Mouse (Mus musculus) kidney, adult 11 months (tissue): ENCODE data around the gene Cep95.
"Not testable (repeated sequence)": the region's sequence is repeated elsewhere in the genome, so short reads cannot be mapped to it uniquely, and the experiment has no call there.

Experiments used
- DNase-seq: peaks from one replicate; pipeline ENCODE4 v3.0.0; 2022

Gene Cep95

DNA sequence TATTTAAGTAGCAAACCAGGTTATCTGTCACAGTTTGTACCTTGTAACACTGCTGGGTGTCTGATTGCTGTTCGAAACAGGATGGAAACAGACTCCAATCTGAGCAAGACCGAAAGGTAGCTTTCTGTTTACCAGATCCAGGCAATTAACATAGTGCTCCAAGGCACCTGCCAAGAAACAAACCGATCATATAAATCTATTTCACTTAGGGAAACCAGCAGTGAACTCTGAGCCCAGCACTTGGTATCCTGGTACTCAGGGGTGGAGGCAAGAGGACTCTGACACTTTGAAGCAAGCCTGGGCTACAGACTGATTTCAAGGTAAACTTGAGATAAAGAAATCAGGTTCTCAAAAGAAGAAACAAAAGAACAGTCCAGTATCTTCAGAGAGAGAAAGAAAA lies 11.7 kb upstream of the Cep95 start:
- peak; percentile 38 for DNase-seq

DNA sequence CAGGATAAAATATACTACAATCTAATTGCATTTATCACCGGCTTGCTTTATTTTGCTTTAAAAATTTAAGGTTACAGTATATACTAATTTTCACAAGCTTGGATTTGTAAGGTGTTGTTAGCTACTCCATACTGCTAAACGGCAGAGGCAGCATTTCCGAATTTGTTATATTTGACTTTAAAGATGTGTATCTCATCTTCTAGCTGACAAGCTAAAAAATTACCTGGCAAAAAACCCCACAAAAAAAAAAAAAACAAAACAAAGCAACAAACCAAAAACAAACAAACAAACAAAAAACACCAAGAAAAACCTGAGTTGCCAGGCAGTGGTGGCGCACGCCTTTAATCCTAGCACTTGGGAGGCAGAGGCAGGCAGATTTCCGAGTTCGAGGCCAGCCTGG lies 10.9 kb upstream of the Cep95 start:
- no peak for DNase-seq

DNA sequence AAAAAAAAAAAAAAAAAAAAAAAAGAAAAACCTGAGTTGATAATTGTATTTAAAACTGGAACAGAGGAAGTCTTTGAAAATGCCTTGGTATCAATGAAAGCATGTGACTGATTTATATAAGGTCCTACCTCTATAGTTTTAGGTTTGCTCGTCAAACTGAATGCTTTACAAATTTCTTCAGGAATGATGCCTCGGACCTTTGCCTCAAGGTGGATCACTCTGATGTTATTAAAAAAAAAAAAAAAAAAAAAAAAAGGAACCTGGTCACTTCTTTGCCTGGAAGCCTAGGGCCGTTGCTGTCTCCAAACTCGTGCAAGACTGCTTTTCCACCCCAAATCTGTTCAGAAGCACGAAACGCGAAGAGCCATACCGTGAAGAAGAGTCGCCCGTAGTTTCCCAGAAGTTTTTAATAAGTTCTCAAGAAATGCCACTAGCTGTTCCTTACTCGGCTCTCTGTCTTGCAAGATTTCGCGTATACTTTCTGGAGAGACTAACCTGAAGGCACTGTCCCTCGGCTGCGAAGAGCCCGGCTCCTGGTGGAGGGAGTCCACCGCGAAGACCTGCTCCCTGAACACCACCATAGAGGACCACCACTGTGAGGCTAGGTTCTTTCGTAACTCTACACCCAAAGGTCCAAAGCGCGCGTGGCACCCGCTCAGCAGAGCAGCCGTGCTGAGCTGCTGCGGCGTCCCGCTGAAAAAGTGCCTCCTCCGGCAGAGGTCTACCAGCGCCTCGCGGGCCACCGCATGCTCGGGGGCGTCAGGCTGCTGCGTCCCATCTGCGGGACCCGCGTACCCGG lies 10.3 kb upstream of the Cep95 start:
- no peak for DNase-seq

DNA sequence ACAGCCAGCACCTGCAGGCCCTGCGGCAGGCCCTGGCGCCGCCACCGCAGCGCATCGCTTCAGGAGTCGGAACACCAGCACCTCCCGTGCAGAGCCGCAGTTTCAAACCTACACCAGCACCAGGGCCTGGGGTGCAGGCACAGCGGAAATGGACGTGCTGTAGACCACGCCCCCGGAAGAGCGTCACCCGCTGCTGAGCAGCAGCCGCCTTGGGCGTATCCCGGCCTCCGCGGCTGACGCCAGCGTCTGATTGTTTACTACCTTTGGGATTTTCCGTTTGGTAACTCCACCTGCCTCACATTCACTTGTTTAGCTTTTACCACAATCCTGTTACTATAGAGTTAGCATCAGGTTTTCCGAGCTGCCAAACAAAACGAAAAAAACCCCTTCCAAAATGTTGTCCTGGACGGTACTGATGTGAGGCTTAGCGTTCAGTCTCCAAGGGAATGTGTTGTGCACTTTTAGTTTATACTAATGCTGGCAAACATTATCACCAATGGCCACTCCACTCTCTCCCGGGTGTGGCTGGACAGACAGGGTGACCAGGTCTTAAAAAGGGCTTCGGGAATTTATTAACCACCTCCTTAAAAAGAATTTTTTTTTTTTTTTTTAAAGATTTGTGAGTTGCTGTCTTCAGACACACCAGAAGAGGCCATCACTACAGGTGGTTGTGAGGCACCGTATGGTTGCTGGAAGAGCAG lies 9.5 kb upstream of the Cep95 start, which contains the start of gene Polg2:
Gene Polg2, minus strand, starts transcription at position 150 of the 701 bp plus-strand sequence.
- peak; percentile 94 for DNase-seq

DNA sequence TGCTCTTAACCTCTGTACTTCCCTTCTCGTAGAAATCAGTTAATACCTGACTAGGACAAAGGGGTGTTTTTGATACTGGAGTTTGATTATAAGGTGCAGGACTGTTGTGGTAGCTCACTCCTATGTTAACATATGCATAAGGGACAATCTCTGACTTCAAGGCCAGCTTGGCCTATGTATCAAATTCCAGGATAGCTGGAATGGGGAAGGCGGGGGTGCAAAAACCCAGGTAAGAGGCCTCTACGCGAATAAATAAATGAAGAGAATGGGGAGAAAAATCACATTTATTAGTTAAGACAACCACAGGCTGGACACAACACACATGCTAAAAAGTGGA lies 9.0 kb upstream of the Cep95 start:
- no peak for DNase-seq

DNA sequence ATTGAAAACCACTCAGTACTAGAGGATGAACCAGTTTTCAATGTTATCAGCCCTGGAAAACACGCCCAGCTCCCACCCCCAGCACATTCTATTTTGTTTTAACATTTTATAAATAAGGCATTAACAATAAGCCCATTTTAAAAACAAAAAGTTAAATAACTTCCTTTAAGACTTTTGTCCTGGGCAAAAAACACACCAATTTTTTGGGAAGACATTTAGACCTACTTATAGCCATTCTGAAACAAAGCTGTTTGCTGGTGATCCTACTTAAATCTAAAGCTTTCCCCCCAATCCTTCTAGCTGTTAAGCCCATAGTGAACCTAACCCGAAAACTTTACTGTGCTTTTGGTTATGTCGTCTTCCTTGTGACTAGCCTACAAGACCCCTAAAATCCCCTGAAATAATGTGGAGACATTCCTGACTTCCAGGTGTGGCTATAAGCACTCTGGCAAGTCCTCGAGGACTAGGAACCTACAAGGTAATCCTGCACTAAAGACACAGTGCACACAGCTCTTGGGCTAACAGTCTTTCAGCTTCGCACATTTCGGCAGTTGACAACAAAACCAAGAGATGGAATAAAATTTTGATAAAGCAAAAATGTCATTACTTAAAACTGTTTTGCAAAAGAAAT lies 8.3 kb upstream of the Cep95 start:
- no peak for DNase-seq

DNA sequence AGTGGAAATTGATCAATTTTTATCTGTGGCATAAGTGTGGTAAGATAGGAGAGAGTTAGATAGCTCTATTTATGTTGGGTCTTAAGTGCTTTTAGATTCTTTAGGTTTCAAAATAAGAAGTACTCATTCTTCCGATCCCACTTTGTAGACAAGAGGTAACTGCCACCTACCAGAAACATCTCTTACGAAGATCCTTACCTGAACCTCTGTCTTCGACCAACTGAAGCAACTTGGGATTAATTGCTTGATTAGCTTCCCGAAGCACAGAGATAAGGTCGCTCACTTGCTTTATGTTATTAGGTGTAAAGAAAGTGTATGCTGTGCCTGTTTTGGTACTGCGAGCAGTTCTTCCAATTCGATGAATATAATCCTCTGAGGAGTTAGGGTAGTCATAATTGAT lies 6.8 kb upstream of the Cep95 start:
- DNase-seq: not testable (repeated sequence)

DNA sequence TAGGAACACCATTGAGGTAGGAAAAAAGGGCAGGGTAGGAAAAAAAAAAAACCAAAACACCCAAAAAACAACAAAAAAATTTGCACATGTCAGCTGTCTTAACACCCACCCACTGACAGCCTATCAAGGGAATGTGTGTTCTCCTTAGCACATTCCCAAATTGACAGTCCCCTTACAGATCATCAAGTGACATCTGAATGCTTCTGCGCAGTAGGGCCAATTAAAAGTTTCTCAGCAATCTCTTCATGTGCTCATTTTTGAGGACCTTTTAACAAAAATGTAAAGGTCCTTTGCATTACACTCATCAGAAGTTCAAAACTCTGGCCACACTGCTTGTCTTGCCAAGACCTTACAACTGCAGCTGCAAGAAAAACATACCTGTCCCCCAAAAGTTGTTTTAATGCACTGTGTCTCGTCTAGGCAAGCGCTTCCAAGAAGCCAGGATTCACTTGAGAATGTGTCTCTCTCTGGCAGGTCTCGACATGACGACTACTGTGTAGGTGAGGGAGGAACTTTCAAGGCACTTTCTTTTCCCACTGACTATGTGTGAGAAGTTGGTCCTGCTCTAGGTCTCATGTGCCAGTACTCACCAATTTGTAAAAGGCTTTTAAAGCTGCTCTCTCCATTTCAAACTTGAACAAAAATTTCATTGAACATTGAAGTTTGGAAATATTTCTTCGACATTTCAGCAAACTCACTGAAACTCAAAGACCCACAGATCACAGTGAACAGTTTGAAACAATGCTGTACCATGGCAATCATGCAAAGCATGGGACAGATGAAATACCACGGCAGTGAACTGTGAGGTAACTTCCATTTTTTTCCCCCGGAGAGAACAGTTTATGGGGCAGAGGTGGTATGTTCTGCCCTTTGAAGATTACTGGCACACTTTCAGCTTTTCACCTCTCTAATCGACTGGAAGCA lies 5.9 kb upstream of the Cep95 start:
- no peak for DNase-seq

DNA sequence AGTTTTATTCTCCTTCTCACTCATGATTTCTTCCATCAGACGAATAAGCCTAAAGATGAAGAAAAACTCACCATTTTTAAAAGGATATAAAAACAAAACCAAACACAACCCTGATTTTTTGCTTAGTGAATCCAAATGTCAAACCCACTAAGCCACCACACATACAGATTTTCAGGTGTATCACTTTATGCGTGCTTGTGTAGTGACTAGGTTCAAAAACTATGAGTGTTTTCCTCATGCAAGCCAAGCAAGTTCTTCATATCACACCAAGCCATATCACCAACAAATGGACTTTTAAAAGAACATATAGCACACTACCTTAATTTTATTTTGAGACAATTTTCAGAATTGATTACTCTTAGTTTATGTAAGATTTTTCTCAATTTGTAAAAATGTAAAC lies 4.6 kb upstream of the Cep95 start:
- DNase-seq: no peak

DNA sequence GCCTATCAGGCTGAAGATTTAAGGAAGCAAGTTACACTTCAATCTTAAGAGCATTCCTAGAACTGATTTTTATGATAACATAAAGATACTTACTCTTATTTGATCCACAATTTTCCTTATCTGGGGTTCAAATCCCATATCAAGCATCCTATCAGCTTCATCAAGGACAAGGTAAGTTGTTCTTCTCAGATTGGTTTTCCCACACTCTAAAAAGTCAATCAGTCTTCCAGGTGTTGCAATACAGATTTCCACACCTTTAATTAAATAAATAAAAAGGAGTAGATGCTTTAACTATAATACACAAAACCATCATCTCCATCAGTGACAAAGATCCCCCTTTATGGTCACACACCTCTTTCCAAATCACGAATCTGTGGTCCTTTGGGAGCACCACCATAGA lies 4.0 kb upstream of the Cep95 start:
- no peak for DNase-seq

DNA sequence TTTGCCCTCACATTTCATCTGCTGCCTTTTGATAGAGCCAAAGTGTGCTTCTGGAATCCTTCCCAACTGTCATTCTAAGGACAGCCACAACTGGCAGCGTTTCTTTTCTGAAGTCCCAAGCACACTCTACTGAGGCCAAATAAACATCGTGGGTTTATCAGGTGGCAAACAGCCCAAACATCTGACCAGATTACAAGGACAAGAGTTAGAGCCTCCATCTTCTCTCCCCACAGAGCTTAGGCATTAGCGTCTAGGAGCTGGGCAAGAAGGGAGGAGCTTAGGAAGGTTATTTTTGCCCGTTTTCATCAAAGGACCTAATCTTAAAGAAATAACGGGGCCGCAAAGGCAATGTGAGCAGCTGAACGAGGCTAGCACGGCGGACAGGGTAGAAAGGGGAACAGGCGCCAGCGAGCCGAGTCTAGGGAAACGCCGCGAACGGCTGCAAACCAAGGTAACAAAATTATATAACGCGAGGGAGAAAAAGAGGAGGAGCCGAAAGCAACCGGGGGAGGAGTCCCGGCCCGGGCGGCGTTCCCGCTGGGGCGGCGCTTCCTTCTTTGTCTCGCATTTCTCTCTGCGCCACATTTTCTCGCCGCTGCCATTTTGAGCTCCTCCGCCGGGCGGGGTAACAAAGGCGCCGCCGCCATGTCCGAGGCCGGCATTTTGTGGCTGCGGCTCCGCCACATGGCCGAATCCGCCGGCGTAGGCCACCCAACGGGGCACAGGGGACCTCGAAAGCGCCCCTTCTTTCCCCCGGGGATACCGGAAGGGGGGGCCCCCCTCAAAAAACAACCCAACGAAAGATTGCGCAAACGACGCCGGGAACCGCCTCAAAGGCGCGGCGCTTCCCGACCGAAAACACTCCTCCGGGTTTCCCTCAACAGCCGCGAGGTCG lies 1.7 kb upstream of the Cep95 start:
- peak; percentile 91 for DNase-seq

DNA sequence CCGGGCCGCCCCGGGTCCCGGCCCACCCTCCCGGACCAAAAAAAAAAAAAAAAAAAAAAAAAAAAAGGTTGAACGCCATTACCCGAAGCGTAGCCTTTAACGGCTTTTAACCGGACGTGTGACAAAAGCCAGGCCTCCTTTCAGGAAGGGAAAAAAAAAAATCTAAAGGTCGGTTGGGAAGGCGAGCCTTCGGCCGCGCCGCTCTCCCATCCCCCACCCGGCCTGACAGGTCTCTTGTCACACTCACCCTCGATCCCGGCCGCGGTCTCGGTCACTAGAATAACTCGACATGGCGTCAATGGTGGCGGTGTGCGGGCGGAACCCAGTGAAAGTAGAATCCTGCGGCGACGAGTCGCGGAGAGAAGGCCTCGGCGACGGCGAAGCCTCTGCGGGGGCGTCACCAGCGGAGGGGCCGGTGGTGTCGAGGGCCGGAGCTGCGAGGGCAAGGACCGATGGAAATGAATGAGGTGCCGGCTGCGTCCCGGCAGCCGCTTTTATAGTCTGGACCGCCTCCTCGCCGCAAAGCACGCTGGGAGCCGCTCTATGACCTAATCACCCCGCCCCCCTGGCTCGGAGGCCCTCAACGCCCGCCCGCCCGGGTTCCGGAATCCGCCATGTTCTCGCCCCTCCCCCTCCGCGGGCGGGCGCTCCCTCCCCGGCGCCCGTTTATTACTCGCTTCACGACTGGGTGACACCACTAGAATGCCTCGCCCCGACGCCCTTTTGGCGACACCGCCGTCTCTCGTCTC lies 852 bp upstream of the Cep95 start:
- DNase-seq: peak; percentile 96

DNA sequence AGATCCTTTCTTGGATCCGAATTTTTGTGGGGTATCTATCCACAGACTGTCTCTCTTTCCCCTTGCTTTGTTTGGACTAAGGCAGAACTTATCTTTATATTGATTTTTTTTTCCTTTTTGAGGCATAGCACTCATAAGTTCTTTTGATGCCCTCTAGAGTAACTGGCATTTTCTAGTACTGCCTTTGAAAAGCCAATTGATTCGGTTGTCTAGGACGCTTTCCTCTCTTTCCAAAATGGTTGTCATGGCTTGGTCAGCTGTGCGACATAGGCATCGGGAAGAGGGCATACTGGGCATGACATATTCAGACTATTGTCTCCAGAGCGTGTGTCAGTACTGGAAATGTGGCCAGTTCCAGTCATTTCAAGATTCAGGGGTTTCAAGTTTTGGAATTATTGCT lies 597 bp downstream of the Cep95 start:
- DNase-seq: no peak

DNA sequence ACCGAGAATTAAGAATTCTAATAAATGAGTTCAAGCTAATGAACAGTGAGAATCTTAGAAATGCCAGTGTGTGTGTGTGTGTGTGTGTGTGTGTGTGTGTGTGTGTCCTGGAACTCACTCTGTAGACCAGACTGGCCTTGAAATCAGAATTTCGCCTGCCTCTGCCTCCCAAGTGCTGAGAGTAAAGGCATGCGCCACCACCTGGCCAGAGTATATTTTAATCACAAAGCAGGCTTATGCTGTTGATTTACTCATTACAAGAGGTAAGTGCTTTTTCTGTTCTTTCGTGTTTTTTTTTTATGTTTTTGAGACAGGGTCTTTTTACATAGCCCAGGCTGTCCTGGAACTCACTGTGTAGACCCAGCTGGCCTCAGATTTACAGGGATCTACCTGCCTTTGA lies 4.8 kb downstream of the Cep95 start:
- DNase-seq: no peak

DNA sequence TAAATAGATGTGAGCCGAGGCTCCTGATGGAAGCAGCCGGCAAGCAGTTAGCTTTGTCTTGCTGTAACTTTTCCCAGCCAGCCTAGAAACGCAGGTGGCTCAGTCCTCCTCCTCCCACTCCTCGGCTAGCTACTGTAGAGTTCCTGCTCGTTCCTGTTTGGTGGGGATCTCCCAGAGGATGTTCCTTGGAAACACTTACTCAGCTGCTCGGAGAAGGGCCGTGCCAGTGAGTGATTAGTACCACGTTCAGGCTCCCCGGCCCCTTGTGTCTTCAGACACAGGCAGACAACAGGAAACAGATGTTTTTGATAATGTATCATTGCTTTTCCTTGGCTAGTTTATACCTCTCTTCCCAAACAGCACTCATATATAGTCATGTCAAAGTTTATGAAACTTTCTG lies 6.6 kb downstream of the Cep95 start:
- DNase-seq: no peak

DNA sequence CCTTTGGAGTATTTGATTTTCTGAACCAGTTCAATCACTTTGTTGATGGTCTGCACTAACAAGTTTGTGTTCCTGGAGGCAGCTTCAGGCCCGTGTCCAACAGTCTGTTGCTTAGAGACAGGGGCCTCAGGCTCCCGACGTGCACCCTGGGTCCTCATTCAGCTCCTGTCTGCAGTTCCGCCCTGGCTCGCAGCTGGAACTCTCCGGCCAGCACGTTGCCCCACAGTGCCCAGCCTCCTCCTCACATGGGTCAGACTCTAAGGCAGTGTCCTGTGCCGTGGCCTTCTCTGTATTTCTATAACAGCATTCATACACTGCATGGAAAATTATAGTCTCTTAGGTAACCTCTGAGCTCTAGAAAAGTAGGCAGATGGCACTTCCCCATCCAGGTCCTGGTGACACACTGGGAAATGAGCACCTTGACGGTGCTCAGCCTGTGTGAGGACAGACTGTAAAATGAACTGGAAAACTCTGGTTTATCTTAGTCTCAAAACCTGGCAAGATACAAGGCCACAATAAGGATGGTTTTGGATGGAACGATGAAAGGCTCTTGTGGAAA lies 13.1 kb downstream of the Cep95 start:
- no peak for DNase-seq

DNA sequence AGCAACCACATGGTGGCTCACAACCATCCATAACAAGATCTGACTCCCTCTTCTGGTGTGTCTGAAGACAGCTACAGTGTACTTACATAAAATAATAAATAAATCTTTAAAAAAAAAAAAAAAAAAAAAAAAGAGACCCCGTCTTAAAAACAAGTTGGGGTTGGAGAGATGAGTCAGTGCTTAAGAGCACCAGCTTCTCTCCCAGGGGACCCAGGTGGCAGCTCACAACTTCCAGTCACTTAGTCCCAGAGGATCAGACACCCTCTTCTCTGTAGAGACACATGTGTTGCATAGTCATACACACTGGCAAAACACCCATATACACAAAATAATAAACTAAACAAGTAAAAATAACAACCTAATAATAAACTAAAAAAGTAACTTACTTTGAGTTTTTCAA lies 18.4 kb downstream of the Cep95 start:
- not testable (repeated sequence) for DNase-seq

DNA sequence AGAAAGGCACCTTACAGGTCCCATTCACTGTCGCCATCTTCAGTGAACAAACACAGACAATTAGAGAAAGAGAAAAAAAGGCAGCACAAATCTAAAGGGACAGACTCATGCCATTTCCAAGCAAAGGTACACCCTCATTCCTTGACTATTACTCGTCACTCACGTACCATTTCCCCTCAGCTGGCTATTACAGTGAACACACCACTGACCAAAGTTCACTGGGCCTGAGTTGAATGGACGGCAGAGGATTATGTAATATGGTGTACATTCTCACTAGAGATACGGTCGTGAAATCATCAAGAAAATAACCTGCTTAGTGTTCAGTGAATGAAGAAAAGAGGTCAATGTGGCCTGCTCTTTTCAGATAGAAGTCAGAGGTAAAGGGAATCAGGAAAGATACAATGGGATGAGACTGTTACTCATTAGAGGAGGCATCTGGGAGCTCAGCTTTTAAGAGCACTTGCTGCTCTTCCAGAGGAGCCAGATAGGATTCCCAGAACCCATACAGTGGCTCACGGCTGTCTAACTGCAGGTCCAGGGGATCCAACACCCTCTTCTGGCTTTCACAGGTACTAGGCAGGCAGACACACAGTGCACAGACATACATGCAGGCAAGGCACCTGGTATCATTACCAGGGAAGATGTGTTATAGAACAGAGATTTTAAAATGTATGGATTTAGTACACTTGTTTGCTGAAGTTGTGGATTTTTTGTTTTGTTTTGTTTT lies 23.5 kb downstream of the Cep95 start:
- peak; percentile 35 for DNase-seq

DNA sequence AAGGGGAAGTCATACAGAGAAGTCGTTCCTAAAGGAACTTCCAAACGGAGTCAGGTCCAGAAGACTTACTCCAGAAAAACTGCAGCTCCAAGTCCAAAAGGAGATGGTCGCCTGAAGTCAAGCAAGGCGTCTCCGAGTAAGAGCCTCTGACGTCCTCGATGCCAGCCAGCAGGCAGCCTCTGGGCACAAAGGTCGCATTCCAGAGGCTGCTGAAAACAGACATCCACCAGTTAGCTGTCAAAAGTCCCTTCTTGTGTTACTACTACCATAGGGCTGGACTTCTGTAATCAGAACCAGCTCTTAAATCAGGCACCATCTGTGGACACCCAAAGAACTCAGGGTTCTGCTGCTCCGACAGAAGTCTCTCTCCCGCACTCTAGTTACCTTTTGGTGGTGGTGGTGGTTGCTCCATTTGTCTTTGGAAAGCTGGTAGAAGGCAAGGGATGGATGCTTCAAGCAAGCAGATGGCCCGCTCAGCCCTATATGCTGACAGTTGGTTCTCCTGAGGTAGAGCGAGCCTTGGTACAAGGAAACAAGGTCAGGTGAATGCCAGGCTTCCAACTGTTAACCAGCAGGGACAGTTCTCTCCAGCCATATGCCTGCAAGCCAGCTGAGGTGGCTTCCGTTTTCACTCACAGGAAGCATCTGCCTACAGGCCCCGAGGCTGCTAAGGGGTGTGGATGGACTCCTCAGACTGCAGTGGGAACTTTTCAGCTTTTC lies 25.7 kb downstream of the Cep95 start:
- peak; percentile 79 for DNase-seq
